Mouse (Mus musculus) layer of hippocampus, postnatal 25 days (tissue): ENCODE data around the gene Supv3l1. TPM values are rescaled to one million over a fixed set of nuclear protein-coding genes. Genes with fewer than 3 reads are reported as not detected.
A peak's percentile ranks its signal among the peaks of the same experiment; 100 is the strongest.
"Not testable (repeated sequence)": the region's sequence is repeated elsewhere in the genome, so short reads cannot be mapped to it uniquely, and the experiment has no call there.

Experiments used
- DNase-seq, 2 experiments: peaks; one replicate each; pipeline ENCODE4 v3.0.0; 2022; ENCODE audit warnings: mixed read lengths in 2 of 2, low spot score in 1 of 2; ENCODE audit errors: extremely low spot score in 1 of 2
- total RNA-seq, 2 experiments: library from RNA; stranded (reverse); gene quantifications; 2 replicates each; pipeline ENCODE4 v1.2.3; 2021

Supv3l1 gene
- total RNA-seq: 10 to 100 TPM; 23.6 to 24.7 TPM

GRCm38 (mm10) chr10:62449364-62450279, at the start of gene Supv3l1, which contains the start of gene 4930507D05Rik:
TSS of gene Supv3l1 (minus strand) at chr10:62449738.
TSS of gene 4930507D05Rik (plus strand) at chr10:62449489.
- peak; percentile 97 to 98 for DNase-seq

- DNase-seq: not testable (repeated sequence)
Observed at GRCm38 (mm10) chr10:62491681-62492080, 42.1 kb upstream of the Supv3l1 start.

- peak in 1 of 2 experiments; percentile 11 for DNase-seq
Observed at GRCm38 (mm10) chr10:62488266-62488665, 38.7 kb upstream of the Supv3l1 start.

GRCm38 (mm10) chr10:62486618-62487415, 37.3 kb upstream of the Supv3l1 start, which contains the start of gene Vps26a:
TSS of gene Vps26a (minus strand) at chr10:62486805.
- DNase-seq: peak; percentile 87 to 91

GRCm38 (mm10) chr10:62485878-62486582, 36.5 kb upstream of the Supv3l1 start:
- peak; percentile 9 for DNase-seq

GRCm38 (mm10) chr10:62481108-62481852, 31.7 kb upstream of the Supv3l1 start:
- no peak for DNase-seq

- no peak for DNase-seq
Observed at GRCm38 (mm10) chr10:62476980-62477379, 27.4 kb upstream of the Supv3l1 start.

- no peak for DNase-seq
Observed at GRCm38 (mm10) chr10:62474944-62475343, 25.4 kb upstream of the Supv3l1 start.

GRCm38 (mm10) chr10:62471105-62471504, 21.6 kb upstream of the Supv3l1 start:
- DNase-seq: no peak

- no peak for DNase-seq
Observed at GRCm38 (mm10) chr10:62469736-62470135, 20.2 kb upstream of the Supv3l1 start.

GRCm38 (mm10) chr10:62461321-62461720, 11.8 kb upstream of the Supv3l1 start:
- no peak for DNase-seq

- DNase-seq: not testable (repeated sequence)
Observed at GRCm38 (mm10) chr10:62452001-62452400, 2.5 kb upstream of the Supv3l1 start.

- DNase-seq: no peak
Observed at GRCm38 (mm10) chr10:62450280-62450640, 722 bp upstream of the Supv3l1 start.

GRCm38 (mm10) chr10:62430427-62430826, 19.1 kb downstream of the Supv3l1 start:
- no peak for DNase-seq

- no peak for DNase-seq
Observed at GRCm38 (mm10) chr10:62425081-62425871, 24.3 kb downstream of the Supv3l1 start.

GRCm38 (mm10) chr10:62422255-62422654, 27.3 kb downstream of the Supv3l1 start, which contains the start of gene Hkdc1:
TSS of gene Hkdc1 (minus strand) at chr10:62422491.
- DNase-seq: no peak

- DNase-seq: no peak
Observed at GRCm38 (mm10) chr10:62421127-62421526, 28.4 kb downstream of the Supv3l1 start.

GRCm38 (mm10) chr10:62420399-62420798, 29.1 kb downstream of the Supv3l1 start:
- no peak for DNase-seq

GRCm38 (mm10) chr10:62419422-62419821, 30.1 kb downstream of the Supv3l1 start:
- DNase-seq: no peak
